Mouse (Mus musculus) right cerebral cortex, postnatal 10 days (tissue): Measurements from ENCODE around the gene Rhebl1.
A peak's percentile ranks its signal among the peaks of the same experiment; 100 is the strongest.

ENCODE experiments used
- DNase-seq, 2 experiments: peaks; one replicate each; pipeline ENCODE4 v3.0.0; 2021; ENCODE audit warnings: low spot score in 2 of 2

Gene Rhebl1

GRCm38 (mm10) chr15:98871916-98872888 is 22.1 kb downstream of the Rhebl1 start:
- DNase-seq: peak; percentile 96

- no peak for DNase-seq
Measured at GRCm38 (mm10) chr15:98871070-98871915, 23.0 kb downstream of the Rhebl1 start, which contains the start of gene Kmt2d. Gene Kmt2d (minus strand): TSS chr15:98871204.

DNA sequence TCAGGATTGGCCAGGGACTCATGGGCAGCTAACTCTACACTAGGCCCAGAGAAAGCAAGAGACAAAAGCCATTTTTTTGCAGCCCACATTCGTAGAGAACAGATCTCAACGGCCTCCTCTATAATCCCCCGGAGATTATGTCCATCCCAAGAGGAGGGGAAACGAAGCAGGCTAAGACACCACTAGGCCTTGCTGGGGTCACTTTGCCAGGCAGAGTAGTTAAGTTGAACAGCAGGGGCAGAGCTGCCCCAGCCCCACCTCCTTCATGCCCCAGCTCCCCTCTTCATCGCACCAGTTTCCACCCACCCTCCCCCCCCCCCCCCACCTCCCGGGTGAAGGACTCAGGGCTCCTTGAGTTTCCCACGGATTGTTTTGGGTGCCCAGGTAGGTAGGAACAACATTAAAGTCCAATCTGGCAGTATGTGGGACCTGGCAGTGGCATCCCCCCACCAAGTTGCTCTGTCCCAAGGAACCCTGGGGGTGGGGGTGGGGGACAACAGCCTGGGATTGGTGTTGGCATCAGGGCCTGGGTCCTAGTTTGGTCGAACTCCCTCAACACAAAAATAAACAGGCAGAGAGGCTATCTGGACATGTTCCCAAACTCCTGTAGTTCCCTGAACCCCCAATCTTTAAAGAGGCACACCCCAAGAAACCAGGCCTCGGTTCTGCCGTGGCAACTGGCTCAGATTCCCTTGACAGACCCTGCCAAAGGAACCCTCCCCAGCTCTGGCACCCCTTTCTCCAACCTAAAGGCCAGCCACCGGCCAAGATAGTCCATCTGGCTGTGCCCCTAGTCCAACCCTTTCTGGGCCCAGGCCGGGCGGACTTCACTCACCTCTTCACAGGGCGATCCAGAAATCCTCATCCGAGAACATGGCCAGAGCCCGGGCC is 23.9 kb downstream of the Rhebl1 start:
- DNase-seq: peak; percentile 58 to 60

DNA sequence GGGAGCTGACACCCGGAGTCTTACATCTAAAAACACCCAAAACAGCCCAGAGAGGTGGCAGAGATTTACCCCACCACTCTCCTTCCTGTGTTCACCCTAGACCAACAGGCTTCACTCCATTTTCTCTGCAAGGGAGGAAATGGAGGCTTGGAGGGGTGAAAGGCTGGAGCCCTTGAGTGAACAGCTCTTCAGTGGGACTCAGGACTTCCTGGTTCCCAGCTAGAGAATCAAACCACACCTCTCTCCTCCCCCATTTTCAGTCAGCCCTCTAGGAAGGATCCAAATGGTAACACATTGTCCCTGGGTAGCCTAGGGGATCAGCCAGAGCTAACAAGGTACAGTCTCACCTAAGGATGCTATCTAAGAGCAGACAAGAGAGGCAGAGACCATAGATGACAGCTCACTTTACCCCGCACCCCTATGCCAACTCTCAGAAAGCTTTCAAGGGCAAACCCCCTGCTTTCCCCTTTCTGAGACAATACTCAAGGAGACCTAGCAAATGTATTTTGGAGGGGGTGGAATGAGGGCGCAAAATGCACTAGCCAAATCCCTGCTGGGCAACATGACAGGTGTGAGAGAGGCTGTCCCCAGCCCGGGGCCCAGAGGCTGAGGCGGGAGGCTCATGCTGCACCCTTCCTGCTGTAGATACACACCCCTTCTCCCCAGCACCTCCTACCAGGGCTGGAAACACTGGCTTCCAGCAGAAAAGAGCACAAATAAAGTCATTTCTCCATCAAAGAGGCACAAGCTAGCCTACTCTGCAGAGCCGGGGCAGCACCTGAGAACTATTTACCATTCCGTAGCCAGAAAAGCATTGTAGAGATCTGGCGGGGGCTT is 24.8 kb downstream of the Rhebl1 start:
- no peak for DNase-seq

GRCm38 (mm10) chr15:98868346-98869063 is 25.8 kb downstream of the Rhebl1 start:
- no peak for DNase-seq

- DNase-seq: peak; percentile 70 to 81
Measured at GRCm38 (mm10) chr15:98867321-98867720, 27.0 kb downstream of the Rhebl1 start.

DNA sequence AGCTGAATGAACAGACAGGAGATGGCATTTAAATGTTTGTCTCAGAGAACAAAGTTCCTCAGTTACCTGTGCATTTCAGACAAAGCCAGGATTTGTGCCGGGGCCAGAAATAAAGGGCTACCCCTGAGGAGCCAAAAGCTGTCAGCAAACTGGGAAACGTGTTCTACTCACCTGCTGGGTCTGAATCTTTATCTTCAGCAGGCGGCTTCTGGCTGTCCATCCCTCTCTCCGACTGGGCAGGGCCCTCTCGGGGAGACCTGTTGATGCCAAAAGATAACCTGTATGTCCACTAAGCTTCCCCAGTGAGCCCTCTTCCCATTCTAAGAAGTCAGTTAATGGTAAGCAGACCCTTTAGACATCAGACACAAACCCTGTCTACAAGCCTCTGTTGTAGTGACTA is 27.8 kb downstream of the Rhebl1 start:
- no peak for DNase-seq

GRCm38 (mm10) chr15:98865771-98866170 is 28.6 kb downstream of the Rhebl1 start:
- DNase-seq: no peak

- DNase-seq: no peak
Measured at GRCm38 (mm10) chr15:98864951-98865350, 29.4 kb downstream of the Rhebl1 start.

DNA sequence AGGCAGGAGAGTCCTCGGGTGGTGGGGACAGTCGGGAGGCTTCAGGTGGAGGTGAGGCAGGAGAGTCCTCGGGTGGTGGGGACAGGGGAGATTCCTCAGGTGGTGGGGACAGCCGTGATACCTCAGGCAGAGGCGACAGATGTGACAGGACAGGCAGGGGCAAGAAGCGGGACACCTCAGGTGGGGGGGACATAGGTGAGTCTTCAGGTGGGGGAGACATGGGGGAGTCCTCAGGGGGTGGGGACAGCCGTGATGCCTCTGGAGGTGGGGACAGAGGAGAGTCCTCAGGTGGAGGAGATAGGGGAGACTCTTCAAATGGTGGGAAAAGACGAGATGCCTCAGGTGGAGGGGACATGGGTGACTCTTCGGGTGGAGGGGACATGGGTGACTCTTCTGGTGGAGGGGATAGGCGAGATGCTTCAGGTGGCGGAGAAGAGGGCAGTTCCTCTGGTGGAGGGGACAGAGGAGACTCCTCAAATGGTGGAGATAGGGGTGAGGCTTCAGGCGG is 30.8 kb downstream of the Rhebl1 start:
- no peak for DNase-seq

DNA sequence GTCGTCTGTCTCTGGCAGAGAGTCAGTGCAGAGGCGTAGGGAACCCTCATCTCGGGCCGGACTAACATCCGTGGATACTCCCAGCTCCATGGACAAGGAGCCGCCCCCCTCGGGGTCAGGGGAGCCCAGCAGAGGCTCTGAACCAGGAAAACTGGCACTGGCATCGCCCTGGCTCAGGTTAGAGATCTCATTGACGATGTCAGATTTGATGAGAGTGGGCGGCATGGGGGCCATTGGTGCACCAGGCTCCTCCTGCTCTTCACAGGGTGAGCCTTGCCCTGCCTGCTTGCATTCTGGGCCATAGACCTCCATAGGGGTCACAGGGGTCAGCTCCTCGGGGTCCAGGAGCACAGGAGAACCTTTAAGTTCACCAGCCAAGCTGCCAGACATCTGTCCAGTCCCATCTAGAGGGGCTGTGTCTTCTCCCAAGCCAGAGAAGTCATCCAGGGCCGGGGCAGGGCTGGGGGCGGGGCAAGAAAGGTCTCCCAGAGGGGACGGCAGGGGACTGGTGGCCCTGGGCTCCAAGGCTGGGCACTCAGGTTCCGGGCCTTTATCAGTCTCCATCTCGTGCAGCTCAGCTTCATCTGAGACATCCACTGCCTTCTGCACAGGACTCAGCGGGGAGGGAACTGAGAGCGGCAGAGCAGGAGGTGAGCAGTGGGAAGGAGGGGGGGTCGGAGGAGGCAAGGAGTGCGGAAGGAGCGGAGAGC is 32.5 kb downstream of the Rhebl1 start:
- DNase-seq: no peak

DNA sequence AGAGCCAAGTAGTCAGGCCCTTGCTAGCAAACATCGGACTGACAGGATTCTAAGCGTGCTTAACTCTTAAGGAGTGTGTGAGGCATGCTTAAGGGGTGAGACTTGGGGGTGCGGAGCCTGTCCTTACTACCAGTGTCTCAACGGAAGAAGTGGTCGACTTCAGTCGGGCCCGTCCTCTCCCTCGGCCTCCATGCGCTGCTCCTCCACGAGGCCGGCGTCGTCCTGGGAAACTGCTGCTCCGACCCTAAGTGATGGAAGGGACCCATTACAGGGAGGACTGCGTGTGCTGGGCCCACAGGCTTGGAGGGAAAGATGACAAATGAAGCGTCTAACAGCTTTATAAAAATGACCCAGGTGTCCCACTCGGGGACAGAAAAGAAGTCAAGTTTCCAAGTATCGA is 33.4 kb downstream of the Rhebl1 start:
- no peak for DNase-seq

DNA sequence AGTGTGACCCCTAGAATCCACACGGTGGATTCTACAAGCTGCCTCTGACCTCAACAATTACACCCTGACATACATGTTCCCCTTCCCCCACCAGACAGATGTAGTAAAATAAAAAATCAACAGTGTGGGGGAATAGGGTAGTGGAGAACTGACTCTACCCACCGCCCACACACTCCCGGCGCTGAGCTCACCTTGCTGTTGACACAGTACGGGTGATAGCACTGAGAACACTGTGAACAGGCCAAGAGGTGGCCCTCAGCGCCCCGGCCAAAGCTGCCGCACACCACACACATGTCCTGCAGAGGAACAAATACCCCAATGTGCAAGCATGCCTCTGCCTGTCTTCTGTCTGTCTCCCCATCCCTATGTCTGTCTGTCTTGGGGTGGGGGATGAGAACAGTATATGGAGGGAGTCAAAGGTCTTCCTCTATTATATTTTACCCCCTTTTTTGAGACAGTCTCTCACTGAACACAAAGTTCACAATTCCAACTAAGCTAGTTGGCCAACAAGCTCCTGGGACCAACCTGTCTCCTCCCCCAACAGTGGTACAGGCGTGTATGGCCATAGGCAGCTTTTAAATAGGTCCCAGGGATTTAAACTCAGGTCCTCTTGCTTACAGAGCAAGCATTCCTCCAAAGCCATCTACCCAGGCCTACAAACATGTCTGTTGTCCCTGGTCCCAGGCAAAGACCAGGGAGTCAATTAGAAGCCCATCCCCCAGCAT is 34.9 kb downstream of the Rhebl1 start:
- DNase-seq: no peak

DNA sequence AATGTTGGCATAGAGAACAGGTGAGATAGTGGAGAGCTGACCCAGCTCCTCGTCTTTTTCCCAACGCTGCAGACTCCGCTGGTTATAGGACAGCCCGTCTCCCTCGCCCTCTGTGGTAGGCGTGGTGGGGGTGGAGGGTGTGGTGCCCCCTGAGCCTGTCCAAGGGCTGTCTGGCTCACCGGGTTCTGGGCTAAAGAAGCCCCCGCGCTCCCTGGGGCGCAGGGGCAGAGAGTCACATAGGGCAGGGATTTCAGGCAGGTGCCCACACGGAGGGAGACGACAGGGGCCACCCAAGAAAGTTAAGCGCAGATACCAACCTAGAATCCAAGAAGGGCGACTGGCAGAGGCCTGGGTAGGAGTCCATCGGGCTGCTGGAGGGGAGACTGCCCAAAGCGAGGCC is 40.1 kb downstream of the Rhebl1 start:
- no peak for DNase-seq

DNA sequence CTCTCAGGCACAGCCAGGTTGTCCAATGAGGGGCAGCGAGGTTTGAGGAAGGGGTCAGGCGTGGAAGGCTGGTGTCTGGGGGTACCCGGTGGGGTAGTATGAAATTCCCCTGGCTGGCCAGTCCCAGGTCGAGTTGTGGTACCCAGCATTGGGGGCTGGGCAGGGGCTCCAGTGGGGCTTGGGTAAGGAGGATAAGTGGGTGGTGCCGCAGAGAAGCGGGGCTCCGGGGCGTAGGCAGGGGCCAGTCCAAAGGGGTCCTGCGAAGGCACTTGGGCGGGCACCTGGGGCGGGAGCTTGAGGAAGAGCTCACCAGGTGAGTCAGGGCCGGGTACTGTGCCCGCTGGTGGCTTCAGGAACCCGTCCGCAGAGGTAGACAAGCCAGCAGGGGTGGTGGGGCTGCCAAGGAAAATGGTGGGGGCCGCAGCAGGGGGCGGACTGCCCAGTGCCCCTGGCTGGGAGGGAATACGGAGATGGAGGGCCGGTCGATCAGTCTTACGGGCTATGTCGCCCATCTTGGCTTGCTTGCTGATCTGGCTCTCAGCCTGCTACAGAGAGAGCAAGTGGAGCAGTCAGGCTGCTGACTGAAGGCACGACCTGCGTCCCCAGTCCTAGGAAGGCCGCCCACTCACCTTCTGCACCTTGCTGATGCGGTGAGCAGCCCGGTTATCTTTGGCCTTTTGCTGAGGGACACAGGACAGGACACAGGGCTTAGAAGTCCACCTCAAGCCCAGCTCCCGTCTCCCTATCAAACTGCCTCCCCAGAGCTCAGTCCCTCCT is 41.0 kb downstream of the Rhebl1 start:
- DNase-seq: no peak

GRCm38 (mm10) chr15:98852733-98853132 is 41.6 kb downstream of the Rhebl1 start:
- DNase-seq: no peak

DNA sequence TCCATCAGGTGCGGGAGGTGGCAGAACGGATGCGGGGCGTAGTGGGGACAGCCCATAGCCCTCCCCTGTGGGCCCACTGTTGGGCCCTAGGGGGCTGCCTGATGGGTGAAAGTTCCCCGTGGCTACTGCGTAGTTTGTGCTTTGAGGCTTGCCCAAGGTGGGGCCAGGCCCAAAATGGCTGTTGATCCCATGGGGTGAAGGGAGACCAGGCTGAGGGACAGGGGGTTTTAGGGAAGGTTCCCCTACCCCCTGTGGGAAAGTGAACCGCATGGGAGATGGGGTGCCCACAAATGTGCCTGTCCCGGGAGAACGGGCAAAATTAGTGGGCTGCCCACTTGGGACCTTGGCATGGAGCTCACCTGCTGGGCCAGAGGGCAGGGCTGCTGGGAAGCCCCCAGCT is 42.3 kb downstream of the Rhebl1 start:
- DNase-seq: no peak
